Mouse (Mus musculus): ENCODE results near the gene Vmn1r232.

DNA sequence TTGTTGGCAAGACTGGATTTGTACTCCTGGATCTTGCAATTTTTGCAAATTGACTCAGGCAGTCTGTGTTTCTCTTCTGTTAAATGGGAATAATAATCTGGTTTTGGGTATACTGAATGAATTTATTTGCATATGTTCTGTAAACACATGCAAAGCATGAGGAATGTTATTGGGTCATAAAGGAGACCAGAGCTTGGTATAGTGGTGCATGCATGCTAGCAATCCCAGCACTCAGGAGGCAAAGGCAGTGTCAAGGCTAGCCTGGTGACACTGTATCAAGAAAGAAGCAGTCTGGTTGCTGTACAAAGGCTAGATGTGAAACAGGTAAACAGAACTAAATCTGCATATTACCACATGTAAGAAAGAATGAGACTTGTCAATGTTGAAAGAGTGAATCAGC, 27.1 kb upstream of the Vmn1r232 start:
- TF ChIP-seq GATA1 (IDR thresholded peaks at IDR 0.05; ENCODE audit: low read length), result no peak
- no peak for TF ChIP-seq TAL1 (IDR thresholded peaks at IDR 0.05; ENCODE audit: low read length)

Measured in erythroblast, embryonic 14.5 days (primary cell).